Mouse (Mus musculus): ENCODE results near the gene Afap1. TPM values are rescaled to one million over a fixed set of nuclear protein-coding genes. Genes with fewer than 3 reads are reported as not detected.

The Afap1 gene
- polyA plus RNA-seq, 1 experiment from 2014 or later: 21.6 TPM

- Histone ChIP-seq H3K27ac (replicated peaks) (peak overlapping the region; percentile 73; the same call in 1 of the 2 replicates), H3K27me3 (ENCODE audit: low read depth, poor library complexity, severe bottlenecking) (peaks cover under 1% of the 10 kb centered on the region; the same call in 1 of the 2 replicates), H3K4me3 (no peak overlapping the region), H3K9me3 (replicated peaks) (no peaks in the 10 kb centered on the region), H3K4me1 (peaks cover 73% of the 10 kb centered on the region), H3K36me3 (no peaks in the 10 kb centered on the region)
- no peak for DNase-seq (ENCODE audit: low spot score)
- WGBS: 18% methylated on average over 10 of the region's 10 CpGs
Measured at GRCm38 (mm10) chr5:35900401-35901225, 7.5 kb downstream of the Afap1 start.

- Histone ChIP-seq H3K9me3 (replicated peaks) (no peaks in the 10 kb centered on the region), H3K36me3 (no peaks in the 10 kb centered on the region), H3K4me3 (peak overlapping the region; percentile 16; the same call in 1 of the 2 replicates), H3K27ac (replicated peaks) (peak overlapping the region; percentile 73; the same call in 1 of the 2 replicates), H3K27me3 (ENCODE audit: low read depth, poor library complexity, severe bottlenecking) (no peaks in the 10 kb centered on the region), H3K4me1 (peaks cover 70% of the 10 kb centered on the region)
- WGBS: 47% methylated on average over 12 of the region's 12 CpGs
- DNase-seq (ENCODE audit: low spot score): peak; percentile 25
Measured at GRCm38 (mm10) chr5:35901226-35901809, 8.2 kb downstream of the Afap1 start.

- H3K4me3 ChIP-seq: no peak overlapping the region
- no peaks in the 10 kb centered on the region for H3K9me3 ChIP-seq (replicated peaks)
- no peaks in the 10 kb centered on the region for H3K36me3 ChIP-seq
- no peak overlapping the region; the same call in 1 of the 2 replicates for H3K27ac ChIP-seq (replicated peaks)
- peaks cover 81% of the 10 kb centered on the region for H3K4me1 ChIP-seq
- no peaks in the 10 kb centered on the region for H3K27me3 ChIP-seq (ENCODE audit: low read depth, poor library complexity, severe bottlenecking)
- no peak for DNase-seq (ENCODE audit: low spot score)
- WGBS: 79% methylated on average over 8 of the region's 8 CpGs
Measured at GRCm38 (mm10) chr5:35903456-35903855, 10.3 kb downstream of the Afap1 start.

GRCm38 (mm10) chr5:35905283-35905682 is 12.2 kb downstream of the Afap1 start:
- Histone ChIP-seq H3K4me3 (no peak overlapping the region), H3K36me3 (no peaks in the 10 kb centered on the region), H3K9me3 (replicated peaks) (no peaks in the 10 kb centered on the region), H3K4me1 (peaks cover 78% of the 10 kb centered on the region), H3K27ac (replicated peaks) (no peak overlapping the region), H3K27me3 (ENCODE audit: low read depth, poor library complexity, severe bottlenecking) (no peaks in the 10 kb centered on the region)
- DNase-seq (ENCODE audit: low spot score): no peak
- WGBS: 80% methylated on average over 8 of the region's 8 CpGs

- H3K4me1 ChIP-seq: peaks cover 64% of the 10 kb centered on the region
- 81% methylated on average over 4 of the region's 4 CpGs for WGBS
- DNase-seq (ENCODE audit: low spot score): no peak
Measured at GRCm38 (mm10) chr5:35907090-35907489, 14.0 kb downstream of the Afap1 start.

GRCm38 (mm10) chr5:35907633-35908426 is 14.7 kb downstream of the Afap1 start:
- peak overlapping the region; percentile 39 for H3K27ac ChIP-seq (replicated peaks)

More at GRCm38 (mm10) chr5:35907090-35907489, 14.0 kb downstream of the Afap1 start:
- Histone ChIP-seq H3K4me3 (no peak overlapping the region), H3K27me3 (ENCODE audit: low read depth, poor library complexity, severe bottlenecking) (no peaks in the 10 kb centered on the region), H3K27ac (replicated peaks) (no peak overlapping the region), H3K36me3 (peaks cover 4% of the 10 kb centered on the region; the same call in 1 of the 2 replicates), H3K9me3 (replicated peaks) (no peaks in the 10 kb centered on the region; the same call in 1 of the 2 replicates)

GRCm38 (mm10) chr5:35908626-35909443 is 15.7 kb downstream of the Afap1 start:
- H3K27ac ChIP-seq (replicated peaks): peak overlapping the region; percentile 39
- no peak for DNase-seq (ENCODE audit: low spot score)
- H3K27me3 ChIP-seq (ENCODE audit: low read depth, poor library complexity, severe bottlenecking): no peaks in the 10 kb centered on the region
- peaks cover 13% of the 10 kb centered on the region; the same call in 1 of the 2 replicates for H3K36me3 ChIP-seq
- no peak overlapping the region for H3K4me3 ChIP-seq
- H3K4me1 ChIP-seq: peaks cover 54% of the 10 kb centered on the region
- 84% methylated on average over 13 of the region's 13 CpGs for WGBS
- H3K9me3 ChIP-seq (replicated peaks): no peaks in the 10 kb centered on the region; the same call in 1 of the 2 replicates

More at GRCm38 (mm10) chr5:35907633-35908426, 14.7 kb downstream of the Afap1 start:
- H3K9me3 ChIP-seq (replicated peaks): no peaks in the 10 kb centered on the region; the same call in 1 of the 2 replicates
- peaks cover 64% of the 10 kb centered on the region for H3K4me1 ChIP-seq
- no peaks in the 10 kb centered on the region for H3K27me3 ChIP-seq (ENCODE audit: low read depth, poor library complexity, severe bottlenecking)
- H3K4me3 ChIP-seq: 0 out of 2 replicates have a peak overlapping the region, but pooled peaks have one; percentile 14
- peaks cover 11% of the 10 kb centered on the region; the same call in 1 of the 2 replicates for H3K36me3 ChIP-seq
- 53% methylated on average over 15 of the region's 15 CpGs for WGBS
- DNase-seq (ENCODE audit: low spot score): peak; percentile 34

- H3K9me3 ChIP-seq (replicated peaks): no peaks in the 10 kb centered on the region; the same call in 1 of the 2 replicates
- H3K4me3 ChIP-seq: no peak overlapping the region
- H3K27me3 ChIP-seq (ENCODE audit: low read depth, poor library complexity, severe bottlenecking): no peaks in the 10 kb centered on the region
- DNase-seq (ENCODE audit: low spot score): no peak
- peak overlapping the region; percentile 66 for H3K27ac ChIP-seq (replicated peaks)
- 75% methylated on average over 12 of the region's 12 CpGs for WGBS
- H3K4me1 ChIP-seq: peaks cover 52% of the 10 kb centered on the region
- peaks cover 13% of the 10 kb centered on the region; the same call in 1 of the 2 replicates for H3K36me3 ChIP-seq
Measured at GRCm38 (mm10) chr5:35915629-35916300, 22.6 kb downstream of the Afap1 start.

- H3K36me3 ChIP-seq: peaks cover 10% of the 10 kb centered on the region; the same call in 1 of the 2 replicates
- 72% methylated on average over 5 of the region's 5 CpGs for WGBS
- no peaks in the 10 kb centered on the region; the same call in 1 of the 2 replicates for H3K9me3 ChIP-seq (replicated peaks)
- no peak for DNase-seq (ENCODE audit: low spot score)
- no peak overlapping the region for H3K4me3 ChIP-seq
- H3K27ac ChIP-seq (replicated peaks): no peak overlapping the region; the same call in 1 of the 2 replicates
- peaks cover 61% of the 10 kb centered on the region for H3K4me1 ChIP-seq
- H3K27me3 ChIP-seq (ENCODE audit: low read depth, poor library complexity, severe bottlenecking): no peaks in the 10 kb centered on the region
Measured at GRCm38 (mm10) chr5:35916666-35917065, 23.5 kb downstream of the Afap1 start.

GRCm38 (mm10) chr5:35918387-35918786 is 25.3 kb downstream of the Afap1 start:
- no peaks in the 10 kb centered on the region for H3K9me3 ChIP-seq (replicated peaks)
- H3K4me1 ChIP-seq: peaks cover 77% of the 10 kb centered on the region
- H3K36me3 ChIP-seq: no peaks in the 10 kb centered on the region
- no peaks in the 10 kb centered on the region for H3K27me3 ChIP-seq (ENCODE audit: low read depth, poor library complexity, severe bottlenecking)
- peak overlapping the region; percentile 84 for H3K27ac ChIP-seq (replicated peaks)
- WGBS: 49% methylated on average over 8 of the region's 8 CpGs
- no peak for DNase-seq (ENCODE audit: low spot score)
- no peak overlapping the region for H3K4me3 ChIP-seq

- WGBS: 73% methylated on average over 4 of the region's 4 CpGs
- no peak overlapping the region for H3K4me3 ChIP-seq
- H3K36me3 ChIP-seq: no peaks in the 10 kb centered on the region
- peak; percentile 23 for DNase-seq (ENCODE audit: low spot score)
- H3K4me1 ChIP-seq: peaks cover 85% of the 10 kb centered on the region
- H3K9me3 ChIP-seq (replicated peaks): no peaks in the 10 kb centered on the region
- peak overlapping the region; percentile 84; the same call in 1 of the 2 replicates for H3K27ac ChIP-seq (replicated peaks)
- H3K27me3 ChIP-seq (ENCODE audit: low read depth, poor library complexity, severe bottlenecking): no peaks in the 10 kb centered on the region
Measured at GRCm38 (mm10) chr5:35920076-35920475, 27.0 kb downstream of the Afap1 start.

Measured in midbrain, embryonic 10.5 days (tissue).